Mouse (Mus musculus): ENCODE data around the gene Nr5a1.

Gene Nr5a1

GRCm38 (mm10) chr2:38652565-38653292, 61.6 kb downstream of the Nr5a1 start:
- DNase-seq (ENCODE audit: low read depth in 2 of 2, low spot score in 2 of 2), result no peak

GRCm38 (mm10) chr2:38652098-38652497, 62.2 kb downstream of the Nr5a1 start:
- DNase-seq (ENCODE audit: low read depth in 2 of 2, low spot score in 2 of 2), result no peak

GRCm38 (mm10) chr2:38650340-38650739, 64.0 kb downstream of the Nr5a1 start:
- no peak for DNase-seq (ENCODE audit: low read depth in 2 of 2, low spot score in 2 of 2)

GRCm38 (mm10) chr2:38647661-38648060, 66.7 kb downstream of the Nr5a1 start:
- DNase-seq (ENCODE audit: low read depth in 2 of 2, low spot score in 2 of 2), result no peak

- no peak for DNase-seq (ENCODE audit: low read depth in 2 of 2, low spot score in 2 of 2)
Measured at GRCm38 (mm10) chr2:38647201-38647606, 67.1 kb downstream of the Nr5a1 start.

GRCm38 (mm10) chr2:38645936-38646335, 68.4 kb downstream of the Nr5a1 start:
- DNase-seq (ENCODE audit: low read depth in 2 of 2, low spot score in 2 of 2), result peak; percentile 30 to 32

- DNase-seq (ENCODE audit: low read depth in 2 of 2, low spot score in 2 of 2), result peak; percentile 80 to 83
Measured at GRCm38 (mm10) chr2:38643625-38644427, 70.5 kb downstream of the Nr5a1 start, which contains the start of gene Psmb7. Gene Psmb7, minus strand, starts transcription at chr2:38644087.

All from CD8-positive naive resting alpha-beta T cell, adult 2 months (primary cell).